Mouse (Mus musculus) embryonic facial prominence, embryonic 13.5 days (tissue): Measurements from ENCODE around the gene Ddr2. TPM values are rescaled to one million over a fixed set of nuclear protein-coding genes. Genes with fewer than 3 reads are reported as not detected.

Experiments
- ATAC-seq: fragments of 200-750 bp; cut with Nextera tagmentation; 2 replicates; pipeline ENCODE4 v1.8.0; 2017; ENCODE audit warnings: low read depth; ENCODE audit not compliant: insufficient number of reproducible peaks, insufficient read depth, low FRiP score, low TSS enrichment
- H3K27ac ChIP-seq: fragments of 300-500 bp; sonication (generic); 2 replicates; pipeline ENCODE4 v1.5.1; 2015; ENCODE audit warnings: moderate library complexity, mild to moderate bottlenecking, inconsistent platforms
- H3K27me3 ChIP-seq: fragments of 300-500 bp; sonication (generic); 2 replicates; pipeline ENCODE4 v1.6.1; 2015; ENCODE audit warnings: mild to moderate bottlenecking, inconsistent platforms
- H3K36me3 ChIP-seq: fragments of 300-500 bp; sonication (generic); 2 replicates; pipeline ENCODE4 v1.6.1; 2015; ENCODE audit warnings: mild to moderate bottlenecking, inconsistent platforms
- H3K4me1 ChIP-seq: fragments of 300-500 bp; sonication (generic); 2 replicates; pipeline ENCODE4 v1.6.1; 2015; ENCODE audit warnings: inconsistent platforms
- H3K4me2 ChIP-seq: fragments of 300-500 bp; sonication (generic); 2 replicates; pipeline ENCODE4 v1.6.1; 2015; ENCODE audit warnings: moderate library complexity, mild to moderate bottlenecking, inconsistent platforms
- H3K4me3 ChIP-seq: fragments of 300-500 bp; sonication (generic); 2 replicates; pipeline ENCODE4 v1.5.1; 2015; ENCODE audit warnings: mild to moderate bottlenecking, inconsistent platforms
- H3K9ac ChIP-seq: fragments of 300-500 bp; sonication (generic); 2 replicates; pipeline ENCODE4 v1.6.1; 2015; ENCODE audit warnings: mild to moderate bottlenecking, inconsistent platforms
- H3K9me3 ChIP-seq: fragments of 300-500 bp; sonication (generic); 2 replicates; pipeline ENCODE4 v1.6.1; 2016; ENCODE audit warnings: inconsistent platforms
- WGBS: fragments of 180-500 bp; shearing (Covaris S2); methylation state at CpG from one replicate; pipeline ENCODE4 v1.1.7; 2015; ENCODE audit warnings: mixed read lengths; 5-methylcytosine and 5-hydroxymethylcytosine counted together
- polyA plus RNA-seq: library from polyadenylated mRNA; unstranded; fragments of >200 nt; fragmentation: Nextera tagmentation; extraction: Ambion mirVana; gene quantifications from 2 replicates; pipeline ENCODE4 v1.2.1, GENCODE M21; 2015

The Ddr2 gene
- polyA plus RNA-seq = 103 and 115 TPM in 2 replicates

DNA sequence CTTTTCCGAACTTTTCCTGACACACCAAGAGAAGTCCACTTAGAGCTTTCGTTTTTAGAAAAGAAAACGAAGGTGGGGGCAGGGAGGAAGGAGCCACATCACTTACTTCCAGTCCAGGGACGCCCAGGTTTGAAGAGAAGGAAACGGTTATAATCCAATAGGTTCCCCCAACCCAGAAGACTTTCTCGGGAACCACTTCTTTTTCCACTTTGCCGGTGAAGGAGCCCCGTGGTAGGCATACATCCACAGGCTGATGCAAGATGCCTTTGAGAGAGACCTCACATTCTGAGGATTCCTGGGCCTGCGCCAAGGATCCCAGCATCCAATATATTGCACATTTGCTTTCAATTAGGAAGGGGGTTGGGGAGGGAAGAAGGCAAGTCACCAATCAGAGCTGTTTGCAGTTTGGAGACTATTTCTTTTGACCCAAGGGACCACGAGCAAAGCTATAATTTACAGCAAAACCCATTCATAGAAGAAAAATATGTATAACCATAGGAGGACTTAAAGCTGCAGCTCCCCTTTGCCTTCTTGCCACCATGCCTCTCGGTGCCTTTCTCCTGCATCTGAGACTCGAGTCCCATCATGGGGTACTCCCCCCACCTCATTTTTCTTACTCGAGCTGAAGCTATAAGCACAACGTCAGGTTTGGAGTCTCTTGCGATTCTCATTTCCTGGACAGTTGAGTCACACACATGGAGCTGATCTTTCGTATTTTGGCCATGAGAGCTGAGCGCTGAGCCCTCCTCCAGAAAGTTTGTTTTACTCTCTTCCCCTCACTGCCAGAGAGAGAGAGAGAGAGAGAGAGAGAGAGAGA lies at the start of gene Ddr2:
Gene Ddr2, minus strand, starts transcription at position 247 of the 817 bp plus-strand sequence.
- Histone ChIP-seq H3K4me1 (peaks cover 39% of the 10 kb centered on the region), H3K9ac (peak within 1 kb of the TSS; percentile 85), H3K27me3 (no peaks in the 10 kb centered on the region), H3K27ac (peak within 1 kb of the TSS; percentile 99), H3K4me3 (peak within 1 kb of the TSS; percentile 60), H3K9me3 (no peaks in the 10 kb centered on the region), H3K4me2 (peak within 1 kb of the TSS; percentile 80), H3K36me3 (no peaks in the 10 kb centered on the region)
- 21% methylated on average over 17 of the region's 17 CpGs for WGBS
- peak; percentile 84 for ATAC-seq

- Histone ChIP-seq H3K9me3 (no peaks in the 10 kb centered on the region), H3K36me3 (peaks cover 56% of the 10 kb centered on the region), H3K27me3 (no peaks in the 10 kb centered on the region), H3K4me1 (peaks cover 5% of the 10 kb centered on the region; the same call in 1 of the 2 replicates), H3K4me3 (no peak overlapping the region), H3K27ac (no peak overlapping the region), H3K9ac (no peak overlapping the region), H3K4me2 (no peak overlapping the region)
- no peak for ATAC-seq
- WGBS = 87% methylated on average over 2 of the region's 2 CpGs
These were observed 49.1 kb upstream of the Ddr2 start for GRCm38 (mm10) chr1:170159707-170160106.

GRCm38 (mm10) chr1:170155761-170156160 lies 45.2 kb upstream of the Ddr2 start:
- peaks cover 46% of the 10 kb centered on the region for H3K36me3 ChIP-seq
- WGBS = 85% methylated on average over 5 of the region's 5 CpGs
- no peaks in the 10 kb centered on the region for H3K27me3 ChIP-seq

GRCm38 (mm10) chr1:170155298-170155697 lies 44.7 kb upstream of the Ddr2 start:
- Histone ChIP-seq H3K4me1 (peaks cover 2% of the 10 kb centered on the region; the same call in 1 of the 2 replicates), H3K27ac (no peak overlapping the region), H3K36me3 (peaks cover 45% of the 10 kb centered on the region), H3K4me2 (no peak overlapping the region), H3K9me3 (no peaks in the 10 kb centered on the region), H3K9ac (no peak overlapping the region), H3K27me3 (no peaks in the 10 kb centered on the region), H3K4me3 (no peak overlapping the region)
- ATAC-seq = no peak
- WGBS = 67% methylated on average over 2 of the region's 2 CpGs

More at GRCm38 (mm10) chr1:170155761-170156160, 45.2 kb upstream of the Ddr2 start:
- ATAC-seq = no peak
- no peak overlapping the region for H3K4me3 ChIP-seq
- H3K9me3 ChIP-seq = no peaks in the 10 kb centered on the region
- H3K4me2 ChIP-seq = no peak overlapping the region
- H3K9ac ChIP-seq = no peak overlapping the region
- H3K4me1 ChIP-seq = peaks cover 5% of the 10 kb centered on the region; the same call in 1 of the 2 replicates
- H3K27ac ChIP-seq = no peak overlapping the region

- Histone ChIP-seq H3K36me3 (peaks cover 53% of the 10 kb centered on the region), H3K9me3 (no peaks in the 10 kb centered on the region), H3K4me3 (no peak overlapping the region), H3K9ac (no peak overlapping the region), H3K4me2 (no peak overlapping the region), H3K27me3 (no peaks in the 10 kb centered on the region), H3K4me1 (no peaks in the 10 kb centered on the region), H3K27ac (no peak overlapping the region)
- 90% methylated on average over 8 of the region's 8 CpGs for WGBS
- no peak for ATAC-seq
These were observed 43.4 kb upstream of the Ddr2 start for GRCm38 (mm10) chr1:170153986-170154385.

GRCm38 (mm10) chr1:170152552-170152951 lies 42.0 kb upstream of the Ddr2 start:
- ATAC-seq = no peak
- Histone ChIP-seq H3K9me3 (no peaks in the 10 kb centered on the region), H3K27me3 (no peaks in the 10 kb centered on the region), H3K4me2 (no peak overlapping the region), H3K36me3 (peaks cover 55% of the 10 kb centered on the region), H3K9ac (no peak overlapping the region), H3K4me3 (no peak overlapping the region), H3K27ac (no peak overlapping the region), H3K4me1 (peaks cover 2% of the 10 kb centered on the region; the same call in 1 of the 2 replicates)
- WGBS = 88% methylated on average over 2 of the region's 2 CpGs

GRCm38 (mm10) chr1:170150870-170151269 lies 40.3 kb upstream of the Ddr2 start:
- 82% methylated on average over 6 of the region's 6 CpGs for WGBS
- no peaks in the 10 kb centered on the region for H3K27me3 ChIP-seq
- no peak overlapping the region for H3K4me3 ChIP-seq
- H3K4me2 ChIP-seq = no peak overlapping the region
- H3K9ac ChIP-seq = no peak overlapping the region
- peaks cover 3% of the 10 kb centered on the region; the same call in 1 of the 2 replicates for H3K4me1 ChIP-seq
- H3K36me3 ChIP-seq = peaks cover 50% of the 10 kb centered on the region
- no peak overlapping the region for H3K27ac ChIP-seq
- no peaks in the 10 kb centered on the region for H3K9me3 ChIP-seq
- no peak for ATAC-seq

DNA sequence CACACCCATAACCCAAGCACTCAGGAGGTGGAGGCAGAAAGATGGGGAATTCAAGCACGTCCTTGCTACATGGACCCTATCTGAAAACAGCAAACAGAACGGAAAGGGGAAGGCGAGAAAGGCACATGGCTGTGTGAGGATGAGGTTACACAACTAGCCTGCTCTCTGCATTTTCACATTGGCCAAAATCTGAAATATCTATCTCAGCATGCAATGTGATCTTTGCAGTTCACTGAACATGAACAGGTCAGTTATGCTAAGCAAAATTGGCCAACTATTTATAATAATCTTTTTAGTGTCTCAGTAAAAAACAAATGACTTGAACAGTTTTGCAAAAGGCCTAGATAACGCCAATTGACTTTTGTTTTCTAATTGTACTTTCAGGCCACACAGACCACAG lies 39.2 kb upstream of the Ddr2 start:
- H3K27ac ChIP-seq = no peak overlapping the region
- peaks cover 3% of the 10 kb centered on the region; the same call in 1 of the 2 replicates for H3K4me1 ChIP-seq
- H3K36me3 ChIP-seq = peaks cover 47% of the 10 kb centered on the region
- no peaks in the 10 kb centered on the region for H3K27me3 ChIP-seq
- no peak overlapping the region for H3K9ac ChIP-seq
- no peaks in the 10 kb centered on the region for H3K9me3 ChIP-seq
- H3K4me3 ChIP-seq = no peak overlapping the region
- no peak for ATAC-seq
- WGBS = 84% methylated on average over 4 of the region's 4 CpGs
- H3K4me2 ChIP-seq = no peak overlapping the region

GRCm38 (mm10) chr1:170148536-170148935 lies 38.0 kb upstream of the Ddr2 start:
- 86% methylated on average over 6 of the region's 6 CpGs for WGBS
- H3K4me2 ChIP-seq = no peak overlapping the region
- no peak overlapping the region for H3K27ac ChIP-seq
- H3K4me1 ChIP-seq = peaks cover 3% of the 10 kb centered on the region; the same call in 1 of the 2 replicates
- H3K27me3 ChIP-seq = no peaks in the 10 kb centered on the region
- no peak overlapping the region for H3K9ac ChIP-seq
- H3K9me3 ChIP-seq = no peaks in the 10 kb centered on the region
- peaks cover 48% of the 10 kb centered on the region for H3K36me3 ChIP-seq
- H3K4me3 ChIP-seq = no peak overlapping the region
- ATAC-seq = no peak

- Histone ChIP-seq H3K36me3 (peaks cover 54% of the 10 kb centered on the region), H3K4me3 (no peak overlapping the region)
These were observed 37.3 kb upstream of the Ddr2 start for GRCm38 (mm10) chr1:170147651-170148448.

GRCm38 (mm10) chr1:170145606-170146005 lies 35.0 kb upstream of the Ddr2 start:
- ATAC-seq = no peak
- H3K4me1 ChIP-seq = peaks cover 3% of the 10 kb centered on the region; the same call in 1 of the 2 replicates
- no peak overlapping the region for H3K4me2 ChIP-seq
- H3K9me3 ChIP-seq = no peaks in the 10 kb centered on the region
- H3K9ac ChIP-seq = no peak overlapping the region
- WGBS = 92% methylated on average over 4 of the region's 4 CpGs
- H3K36me3 ChIP-seq = peaks cover 58% of the 10 kb centered on the region
- no peak overlapping the region for H3K4me3 ChIP-seq
- H3K27me3 ChIP-seq = no peaks in the 10 kb centered on the region
- no peak overlapping the region for H3K27ac ChIP-seq

More at GRCm38 (mm10) chr1:170147651-170148448, 37.3 kb upstream of the Ddr2 start:
- H3K4me2 ChIP-seq = no peak overlapping the region
- no peak for ATAC-seq
- H3K9me3 ChIP-seq = no peaks in the 10 kb centered on the region
- H3K9ac ChIP-seq = no peak overlapping the region
- H3K4me1 ChIP-seq = peaks cover 3% of the 10 kb centered on the region; the same call in 1 of the 2 replicates
- WGBS = 81% methylated on average over 9 of the region's 9 CpGs
- no peaks in the 10 kb centered on the region for H3K27me3 ChIP-seq
- no peak overlapping the region for H3K27ac ChIP-seq
